Mouse (Mus musculus) spleen, postnatal 4 days (tissue): Measurements from ENCODE around the gene Phgr1.

Experiments used
- DNase-seq, 2 experiments: peaks; one replicate each; pipeline ENCODE4 v3.0.0; 2022; ENCODE audit warnings: low spot score in 2 of 2

Gene Phgr1

GRCm38 (mm10) chr2:118779065-118779464, 6.5 kb downstream of the Phgr1 start:
- DNase-seq: no peak

GRCm38 (mm10) chr2:118779504-118780480, 7.2 kb downstream of the Phgr1 start, which contains the start of gene Disp2:
Gene Disp2, plus strand, starts transcription at chr2:118779719.
- DNase-seq: peak; percentile 85 to 93

GRCm38 (mm10) chr2:118781115-118781514, 8.5 kb downstream of the Phgr1 start:
- DNase-seq: no peak

- no peak for DNase-seq
These were observed 9.7 kb downstream of the Phgr1 start for GRCm38 (mm10) chr2:118782303-118782702.

GRCm38 (mm10) chr2:118783093-118783492, 10.5 kb downstream of the Phgr1 start:
- no peak for DNase-seq

GRCm38 (mm10) chr2:118783663-118784062, 11.1 kb downstream of the Phgr1 start:
- DNase-seq: no peak

GRCm38 (mm10) chr2:118786525-118786924, 14.0 kb downstream of the Phgr1 start:
- DNase-seq: no peak

GRCm38 (mm10) chr2:118789501-118789900, 16.9 kb downstream of the Phgr1 start:
- DNase-seq: no peak

- no peak for DNase-seq
These were observed 17.6 kb downstream of the Phgr1 start for GRCm38 (mm10) chr2:118790221-118790550.

- DNase-seq: peak; percentile 57 to 80
These were observed 18.3 kb downstream of the Phgr1 start for GRCm38 (mm10) chr2:118790551-118791525.

GRCm38 (mm10) chr2:118791591-118792258, 19.2 kb downstream of the Phgr1 start:
- no peak for DNase-seq

GRCm38 (mm10) chr2:118792259-118792613, 19.7 kb downstream of the Phgr1 start:
- DNase-seq: no peak

GRCm38 (mm10) chr2:118793636-118794035, 21.1 kb downstream of the Phgr1 start:
- no peak for DNase-seq

- DNase-seq: no peak
These were observed 30.1 kb downstream of the Phgr1 start for GRCm38 (mm10) chr2:118802542-118803118.

GRCm38 (mm10) chr2:118804474-118804873, 31.9 kb downstream of the Phgr1 start:
- no peak for DNase-seq

GRCm38 (mm10) chr2:118805137-118805536, 32.6 kb downstream of the Phgr1 start:
- DNase-seq: no peak

GRCm38 (mm10) chr2:118805756-118806155, 33.2 kb downstream of the Phgr1 start:
- DNase-seq: no peak

- no peak for DNase-seq
These were observed 34.3 kb downstream of the Phgr1 start for GRCm38 (mm10) chr2:118806860-118807259.

GRCm38 (mm10) chr2:118810861-118811260, 38.3 kb downstream of the Phgr1 start:
- no peak for DNase-seq

GRCm38 (mm10) chr2:118812724-118813123, 40.2 kb downstream of the Phgr1 start:
- DNase-seq: no peak
